Mouse (Mus musculus) hindbrain, embryonic 13.5 days (tissue): Measurements from ENCODE around the gene Tex2. TPM values are rescaled to one million over a fixed set of nuclear protein-coding genes. Genes with fewer than 3 reads are reported as not detected.

ENCODE experiments used
- ATAC-seq: fragments of 200-750 bp; cut with Nextera tagmentation; 2 replicates; pipeline ENCODE4 v1.8.0; 2017; ENCODE audit warnings: moderate TSS enrichment; ENCODE audit not compliant: low FRiP score
- H3K27ac ChIP-seq: fragments of 300-500 bp; sonication (generic); 2 replicates; pipeline ENCODE4 v1.5.1; 2015; ENCODE audit warnings: inconsistent platforms, mild to moderate bottlenecking, moderate library complexity
- H3K27me3 ChIP-seq: fragments of 300-500 bp; sonication (generic); 2 replicates; pipeline ENCODE4 v1.6.1; 2015; ENCODE audit warnings: mild to moderate bottlenecking, inconsistent platforms
- H3K36me3 ChIP-seq: fragments of 300-500 bp; sonication (generic); 2 replicates; pipeline ENCODE4 v1.6.1; 2015; ENCODE audit warnings: mild to moderate bottlenecking, inconsistent platforms
- H3K4me1 ChIP-seq: fragments of 300-500 bp; sonication (generic); replicated peaks from 2 replicates; pipeline ENCODE4 v1.6.1; 2015; ENCODE audit warnings: inconsistent platforms
- H3K4me2 ChIP-seq: fragments of 300-500 bp; sonication (generic); 2 replicates; pipeline ENCODE4 v1.6.1; 2015; ENCODE audit warnings: inconsistent platforms, mild to moderate bottlenecking, moderate library complexity
- H3K4me3 ChIP-seq: fragments of 300-500 bp; sonication (generic); 2 replicates; pipeline ENCODE4 v1.5.1; 2015; ENCODE audit warnings: mild to moderate bottlenecking, inconsistent platforms
- H3K9ac ChIP-seq: fragments of 300-500 bp; sonication (generic); 2 replicates; pipeline ENCODE4 v1.6.1; 2015; ENCODE audit warnings: mild to moderate bottlenecking, inconsistent platforms
- H3K9me3 ChIP-seq: fragments of 300-500 bp; sonication (generic); 2 replicates; pipeline ENCODE4 v1.6.1; 2016; ENCODE audit warnings: inconsistent platforms
- WGBS: fragments of 180-500 bp; shearing (Covaris S2); methylation state at CpG from one replicate; pipeline ENCODE4 v1.1.7; 2015; 5-methylcytosine and 5-hydroxymethylcytosine counted together
- polyA plus RNA-seq: library from polyadenylated mRNA; unstranded; fragments of >200 nt; fragmentation: Nextera tagmentation; extraction: Ambion mirVana; gene quantifications from 2 replicates; pipeline ENCODE4 v1.2.1, GENCODE M21; 2015

Tex2 gene
- polyA plus RNA-seq, 1 experiment from 2014 or later: 21.7 TPM

DNA sequence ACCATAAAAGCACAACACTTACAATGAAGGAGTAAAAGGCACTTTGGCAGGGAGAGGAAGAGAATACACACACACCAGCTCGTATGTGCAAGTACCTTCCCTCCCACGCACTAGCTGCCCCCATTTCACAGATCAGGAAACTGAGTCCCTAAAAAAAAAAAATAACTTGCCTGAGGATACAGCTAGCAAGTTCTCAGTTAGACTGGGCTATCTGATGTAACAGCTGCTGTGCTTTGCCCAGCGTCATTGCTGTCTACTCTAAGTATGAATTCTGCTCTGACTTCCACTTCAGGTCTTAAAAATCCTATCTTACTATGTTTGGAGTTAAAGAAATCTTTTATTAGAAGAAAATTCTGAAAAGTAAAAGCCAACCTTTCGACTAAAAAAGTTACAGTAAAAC, 127.6 kb downstream of the Tex2 start:
- no peak for ATAC-seq
- H3K27me3 ChIP-seq: 0 out of 2 replicates have a peak, but pooled peaks cover 3% of the 10 kb centered on the region
- H3K9ac ChIP-seq: no peak overlapping the region
- H3K4me2 ChIP-seq: no peak overlapping the region
- WGBS: 84% methylated on average over 4 of the region's 4 CpGs
- peaks cover 10% of the 10 kb centered on the region for H3K4me1 ChIP-seq
- H3K36me3 ChIP-seq: no peaks in the 10 kb centered on the region
- no peak overlapping the region for H3K4me3 ChIP-seq
- H3K9me3 ChIP-seq: no peaks in the 10 kb centered on the region
- H3K27ac ChIP-seq: no peak overlapping the region

DNA sequence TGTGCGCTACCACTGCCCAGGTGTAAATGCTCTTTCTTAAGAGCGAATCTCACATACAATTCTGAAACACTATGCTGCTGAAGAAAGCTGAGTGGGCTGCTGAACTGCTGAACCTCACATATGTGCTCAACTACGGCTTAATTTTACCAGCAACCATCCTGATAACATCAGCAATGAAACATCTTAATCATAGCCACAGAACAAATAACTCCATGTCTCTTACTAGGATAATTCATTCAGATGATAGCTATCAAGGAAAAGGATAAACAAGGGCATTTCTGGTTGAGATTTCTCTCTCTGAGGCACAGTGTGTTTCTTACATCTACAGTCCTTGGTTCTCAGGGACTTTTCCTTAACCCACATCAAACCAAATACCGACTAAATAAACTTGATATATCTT, 128.3 kb downstream of the Tex2 start:
- no peak for ATAC-seq
- Histone ChIP-seq H3K27ac (no peak overlapping the region), H3K9ac (no peak overlapping the region), H3K4me2 (no peak overlapping the region), H3K36me3 (no peaks in the 10 kb centered on the region), H3K27me3 (0 out of 2 replicates have a peak, but pooled peaks cover 3% of the 10 kb centered on the region), H3K9me3 (no peaks in the 10 kb centered on the region), H3K4me3 (no peak overlapping the region), H3K4me1 (peaks cover 10% of the 10 kb centered on the region)
- WGBS: 93% methylated on average over 4 of the region's 4 CpGs

DNA sequence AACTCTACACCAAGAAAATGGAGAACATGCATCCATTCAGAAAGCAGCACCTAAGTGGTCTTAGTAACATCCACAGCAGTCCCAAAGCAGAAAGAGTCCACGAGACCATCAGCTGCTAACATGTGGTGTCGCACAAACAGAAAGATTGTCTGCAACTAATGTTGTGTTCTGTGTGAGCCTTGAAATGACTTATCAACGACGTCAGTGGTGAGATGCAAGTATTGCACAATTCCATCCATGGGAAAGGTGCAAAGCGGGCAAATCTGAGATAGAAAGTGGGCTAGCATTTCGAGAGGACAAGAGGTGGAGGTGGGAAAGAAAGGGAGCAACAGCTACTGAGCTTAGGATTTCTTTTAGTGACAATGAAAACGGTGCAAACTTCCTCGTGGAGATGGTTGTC, 130.4 kb downstream of the Tex2 start:
- Histone ChIP-seq H3K27me3 (0 out of 2 replicates have a peak, but pooled peaks cover 3% of the 10 kb centered on the region), H3K9me3 (no peaks in the 10 kb centered on the region), H3K4me3 (no peak overlapping the region), H3K27ac (no peak overlapping the region), H3K9ac (no peak overlapping the region), H3K4me1 (peaks cover 17% of the 10 kb centered on the region), H3K36me3 (no peaks in the 10 kb centered on the region), H3K4me2 (no peak overlapping the region)
- WGBS: 94% methylated on average over 8 of the region's 8 CpGs
- ATAC-seq: no peak

DNA sequence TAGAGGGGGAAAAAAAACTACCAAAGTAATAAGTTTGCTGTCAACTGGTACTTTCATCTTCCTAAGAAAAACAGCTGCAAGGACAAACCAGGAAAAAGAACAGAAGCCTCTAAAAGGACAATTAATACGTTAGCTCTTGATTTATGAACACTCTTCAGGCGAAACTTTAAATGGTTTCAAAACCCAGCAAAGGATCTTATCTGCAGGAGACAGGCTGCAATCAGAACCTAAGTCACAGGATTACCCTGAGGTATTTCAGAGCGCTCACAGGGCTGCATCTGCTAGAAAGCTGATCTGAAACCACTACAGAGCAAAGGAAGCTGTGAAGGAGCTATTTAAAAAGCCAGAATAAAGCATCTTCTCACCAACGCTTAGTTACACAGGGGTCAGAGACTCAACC, 131.6 kb downstream of the Tex2 start:
- Histone ChIP-seq H3K27ac (no peak overlapping the region), H3K9me3 (no peaks in the 10 kb centered on the region), H3K4me3 (no peak overlapping the region), H3K36me3 (no peaks in the 10 kb centered on the region), H3K9ac (no peak overlapping the region), H3K27me3 (0 out of 2 replicates have a peak, but pooled peaks cover 3% of the 10 kb centered on the region), H3K4me1 (peaks cover 14% of the 10 kb centered on the region), H3K4me2 (no peak overlapping the region)
- 80% methylated on average over 4 of the region's 4 CpGs for WGBS
- no peak for ATAC-seq

DNA sequence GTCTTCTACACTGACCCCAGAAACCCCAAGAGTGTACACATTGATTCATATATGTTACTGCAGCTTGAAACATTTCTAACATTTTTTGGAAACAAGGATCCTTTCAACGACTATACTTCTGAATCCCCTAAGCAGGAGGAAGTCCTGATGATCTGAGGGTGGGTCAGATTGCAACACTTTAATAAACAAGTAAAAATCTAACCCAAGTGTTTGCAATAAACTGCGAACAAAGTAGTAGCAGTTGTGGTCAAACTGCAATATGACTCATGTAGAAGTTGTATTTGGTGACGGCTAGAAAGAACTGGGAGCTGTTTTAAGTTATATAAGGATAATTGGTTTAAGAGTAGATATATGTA, 132.7 kb downstream of the Tex2 start:
- H3K4me3 ChIP-seq: no peak overlapping the region
- ATAC-seq: no peak
- 0 out of 2 replicates have a peak, but pooled peaks cover 1% of the 10 kb centered on the region for H3K27me3 ChIP-seq
- WGBS: 93% methylated on average over 3 of the region's 3 CpGs
- H3K4me2 ChIP-seq: no peak overlapping the region
- no peaks in the 10 kb centered on the region for H3K36me3 ChIP-seq
- no peak overlapping the region for H3K27ac ChIP-seq
- H3K9ac ChIP-seq: no peak overlapping the region
- H3K4me1 ChIP-seq: peaks cover 7% of the 10 kb centered on the region; the same call in 1 of the 2 replicates
- H3K9me3 ChIP-seq: no peaks in the 10 kb centered on the region

DNA sequence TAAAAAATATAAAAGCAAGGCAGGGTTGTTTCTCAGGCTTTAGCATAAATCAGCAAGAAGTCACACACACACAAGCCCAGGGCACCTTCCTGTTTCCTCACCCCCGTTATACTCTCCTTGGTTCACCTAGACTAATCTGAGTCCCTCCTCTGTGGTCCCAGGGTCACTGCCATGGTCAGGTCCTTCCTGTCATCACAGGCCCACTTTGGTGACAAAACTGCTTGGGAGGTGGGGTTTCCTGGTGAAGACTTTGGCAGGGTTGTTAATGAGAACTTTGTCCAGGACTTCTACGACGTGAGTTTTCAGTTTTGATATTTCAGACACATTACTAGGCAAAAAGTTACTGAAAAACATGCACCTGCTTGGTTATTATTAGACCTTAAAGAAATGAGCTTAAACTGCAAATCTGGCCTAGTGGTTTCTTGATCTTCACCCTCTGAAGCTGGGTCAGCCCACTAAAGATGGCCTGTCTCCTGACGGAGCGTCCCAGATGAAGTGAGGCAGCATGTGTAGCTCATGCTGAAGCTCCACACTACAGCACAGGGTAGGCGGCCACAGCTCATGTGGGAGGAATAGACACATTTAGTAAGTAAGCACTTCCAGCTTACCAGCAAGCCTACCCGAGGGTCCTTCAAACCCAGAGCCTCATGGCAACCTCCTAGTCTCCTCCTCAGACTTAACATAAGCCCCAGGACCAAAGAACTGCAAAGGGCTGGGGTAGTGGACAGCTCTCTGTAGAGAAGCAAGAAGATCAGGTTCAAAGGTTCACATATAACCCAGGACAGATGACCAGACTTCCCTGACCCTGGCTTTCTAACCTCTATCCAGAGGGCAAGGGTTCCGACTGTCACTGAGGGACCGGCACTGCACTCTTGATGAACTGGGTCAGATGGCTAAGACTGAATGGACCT, 133.3 kb downstream of the Tex2 start:
- H3K27ac ChIP-seq: no peak overlapping the region
- no peaks in the 10 kb centered on the region for H3K36me3 ChIP-seq
- no peak for ATAC-seq
- WGBS: 88% methylated on average over 9 of the region's 9 CpGs
- no peak overlapping the region for H3K9ac ChIP-seq
- H3K9me3 ChIP-seq: no peaks in the 10 kb centered on the region
- H3K27me3 ChIP-seq: no peaks in the 10 kb centered on the region
- no peak overlapping the region for H3K4me2 ChIP-seq
- peaks cover 7% of the 10 kb centered on the region; the same call in 1 of the 2 replicates for H3K4me1 ChIP-seq
- H3K4me3 ChIP-seq: no peak overlapping the region

DNA sequence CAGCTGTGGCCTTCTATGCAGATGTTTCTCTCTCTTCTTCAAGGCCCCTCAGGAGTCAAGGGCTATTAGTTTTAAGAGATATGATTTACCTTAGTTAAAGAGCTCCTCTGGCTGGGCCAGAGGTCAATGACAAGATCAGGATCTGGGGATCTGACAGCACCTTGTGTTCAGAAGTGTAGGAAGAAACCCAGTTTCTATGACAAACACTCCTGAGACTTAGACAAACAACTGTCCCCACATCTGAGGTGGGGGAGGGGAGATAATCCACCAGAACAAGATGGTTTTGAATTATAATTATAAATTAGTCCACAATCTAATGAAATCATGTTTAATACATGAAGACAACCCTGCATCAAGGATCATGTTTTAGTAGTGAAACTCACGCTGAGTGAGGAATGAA, 134.5 kb downstream of the Tex2 start:
- WGBS: 30% methylated on average over 1 of the region's 1 CpGs
- Histone ChIP-seq H3K9ac (no peak overlapping the region), H3K4me2 (no peak overlapping the region), H3K27ac (no peak overlapping the region), H3K4me1 (peaks cover 7% of the 10 kb centered on the region; the same call in 1 of the 2 replicates), H3K9me3 (no peaks in the 10 kb centered on the region), H3K4me3 (no peak overlapping the region), H3K36me3 (no peaks in the 10 kb centered on the region), H3K27me3 (no peaks in the 10 kb centered on the region)
- ATAC-seq: no peak

DNA sequence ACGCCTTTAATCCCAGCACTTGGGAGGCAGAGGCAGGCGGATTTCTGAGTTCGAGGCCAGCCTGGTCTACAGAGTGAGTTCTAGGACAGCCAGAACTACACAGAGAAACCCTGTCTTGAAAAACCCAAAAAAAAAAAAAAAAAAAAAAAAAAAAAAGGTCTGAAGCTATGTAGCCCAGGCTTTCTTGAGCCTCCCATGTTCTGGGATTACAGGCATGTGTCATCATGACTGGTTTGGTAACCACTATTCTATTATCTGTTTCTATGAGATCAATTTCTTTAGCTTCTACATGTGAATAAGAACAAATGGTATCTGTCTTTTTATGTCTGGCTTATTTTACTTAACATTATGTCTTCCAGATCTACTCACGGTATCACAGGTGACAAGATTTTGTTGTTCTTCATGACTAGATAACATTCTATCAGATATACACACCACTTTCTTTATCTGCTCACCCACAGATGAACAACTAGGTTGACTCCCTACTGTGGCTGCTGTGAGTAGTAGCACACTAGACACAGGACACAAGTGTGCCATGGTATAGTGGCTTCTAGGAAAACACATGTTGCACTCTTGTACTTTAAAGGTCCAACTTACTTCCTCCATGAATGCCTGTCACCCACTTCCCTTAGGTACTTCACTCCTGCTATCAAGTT, 135.6 kb downstream of the Tex2 start:
- Histone ChIP-seq H3K27me3 (no peaks in the 10 kb centered on the region), H3K4me1 (peaks cover 7% of the 10 kb centered on the region; the same call in 1 of the 2 replicates), H3K9ac (no peak overlapping the region), H3K9me3 (no peaks in the 10 kb centered on the region), H3K36me3 (no peaks in the 10 kb centered on the region), H3K4me2 (no peak overlapping the region), H3K4me3 (no peak overlapping the region), H3K27ac (no peak overlapping the region)
- WGBS: 95% methylated on average over 4 of the region's 4 CpGs
- no peak for ATAC-seq

DNA sequence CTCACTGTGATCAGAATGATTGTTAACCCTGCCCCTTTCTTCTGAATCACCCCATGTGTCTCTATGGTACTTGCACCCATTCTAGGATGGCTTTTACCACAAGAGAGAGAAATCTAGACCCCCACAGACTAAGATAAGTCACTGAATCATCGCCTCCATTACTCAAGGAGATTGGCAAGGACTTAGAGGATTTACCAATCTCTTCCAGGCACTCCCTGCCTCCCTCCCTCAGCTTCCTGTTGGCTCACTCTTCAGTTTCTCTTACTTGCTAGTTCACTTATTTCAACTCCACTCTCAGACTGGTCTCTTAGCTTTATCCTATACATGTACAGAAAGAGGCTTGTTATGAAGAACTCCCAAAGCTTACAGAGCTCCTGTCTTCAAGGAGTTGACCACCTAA, 137.9 kb downstream of the Tex2 start:
- no peaks in the 10 kb centered on the region for H3K9me3 ChIP-seq
- H3K4me3 ChIP-seq: no peak overlapping the region
- no peak overlapping the region for H3K27ac ChIP-seq
- H3K9ac ChIP-seq: no peak overlapping the region
- H3K36me3 ChIP-seq: no peaks in the 10 kb centered on the region
- H3K4me2 ChIP-seq: no peak overlapping the region
- H3K4me1 ChIP-seq: peaks cover 9% of the 10 kb centered on the region; the same call in 1 of the 2 replicates
- ATAC-seq: no peak
- no peaks in the 10 kb centered on the region for H3K27me3 ChIP-seq
- 100% methylated on average over 1 of the region's 1 CpGs for WGBS

DNA sequence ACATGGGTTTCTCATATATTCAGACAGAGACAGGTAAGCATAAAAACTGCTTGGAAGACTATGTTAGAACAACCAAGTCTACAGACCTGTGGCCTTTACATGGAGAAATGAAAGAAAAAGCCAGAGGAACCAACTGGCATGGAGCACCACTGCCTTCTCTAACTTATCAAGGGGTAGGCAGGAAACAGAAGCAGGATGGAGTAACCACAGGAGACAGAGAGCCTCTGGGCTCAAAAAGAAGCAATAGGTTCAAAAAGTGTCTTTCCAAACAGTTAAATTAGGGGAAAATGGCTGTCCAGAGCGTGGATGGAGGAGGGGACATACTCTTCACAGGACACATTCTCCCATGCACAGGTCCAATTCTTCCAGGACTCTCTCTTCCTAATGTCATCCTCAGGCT, 141.6 kb downstream of the Tex2 start:
- no peak overlapping the region for H3K27ac ChIP-seq
- 0 out of 2 replicates have a peak, but pooled peaks cover 3% of the 10 kb centered on the region for H3K4me1 ChIP-seq
- no peaks in the 10 kb centered on the region for H3K27me3 ChIP-seq
- no peak overlapping the region for H3K4me3 ChIP-seq
- H3K36me3 ChIP-seq: no peaks in the 10 kb centered on the region
- no peak overlapping the region for H3K9ac ChIP-seq
- H3K9me3 ChIP-seq: no peaks in the 10 kb centered on the region
- H3K4me2 ChIP-seq: no peak overlapping the region
- ATAC-seq: no peak
- 89% methylated on average over 1 of the region's 1 CpGs for WGBS

DNA sequence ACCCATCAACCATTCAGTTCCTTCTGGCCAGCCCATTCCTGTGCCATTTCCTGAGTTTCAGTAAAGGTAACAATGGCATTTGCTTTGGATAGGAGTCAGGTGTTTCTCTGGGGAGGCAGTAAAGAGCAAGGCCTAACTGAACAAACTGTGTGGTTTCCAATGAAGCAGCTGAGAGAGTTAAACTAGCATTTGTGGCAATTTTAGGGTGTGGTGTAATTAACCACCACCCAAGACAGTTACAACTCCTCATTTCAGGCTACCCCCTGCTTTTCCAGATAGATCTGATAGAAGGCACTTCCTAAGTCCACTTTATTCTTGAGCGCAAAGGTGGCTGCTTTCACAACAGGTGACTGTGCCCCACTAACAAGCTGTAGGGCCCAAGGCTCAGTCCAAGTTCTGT, 144.7 kb downstream of the Tex2 start:
- Histone ChIP-seq H3K4me2 (no peak overlapping the region), H3K9ac (no peak overlapping the region), H3K27ac (no peak overlapping the region), H3K4me1 (peaks cover 3% of the 10 kb centered on the region; the same call in 1 of the 2 replicates), H3K27me3 (no peaks in the 10 kb centered on the region), H3K4me3 (no peak overlapping the region), H3K9me3 (no peaks in the 10 kb centered on the region), H3K36me3 (no peaks in the 10 kb centered on the region)
- ATAC-seq: no peak
- 97% methylated on average over 1 of the region's 1 CpGs for WGBS

DNA sequence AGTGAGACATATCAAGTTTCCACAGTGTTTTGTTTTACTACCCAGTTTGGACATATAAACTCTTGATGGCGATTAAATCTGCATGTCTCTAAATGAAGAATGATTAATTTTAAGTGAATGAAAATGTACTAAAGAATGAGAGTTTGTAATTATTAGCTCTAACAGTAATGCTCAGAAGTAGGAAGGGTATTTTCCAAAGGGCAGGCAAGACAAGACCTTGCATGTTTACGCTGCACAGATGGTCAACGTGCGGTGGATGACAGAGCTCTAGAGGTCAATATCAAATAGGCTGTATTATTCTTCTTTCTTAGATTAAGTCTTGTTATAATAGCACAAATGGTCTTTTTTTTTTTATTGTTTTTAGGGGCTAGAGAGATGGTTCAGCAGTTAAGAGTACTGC, 147.3 kb downstream of the Tex2 start:
- Histone ChIP-seq H3K4me3 (no peak overlapping the region), H3K9ac (no peak overlapping the region), H3K27ac (no peak overlapping the region), H3K9me3 (no peaks in the 10 kb centered on the region), H3K27me3 (no peaks in the 10 kb centered on the region), H3K4me1 (no peaks in the 10 kb centered on the region; the same call in 1 of the 2 replicates), H3K4me2 (no peak overlapping the region), H3K36me3 (no peaks in the 10 kb centered on the region)
- WGBS: 92% methylated on average over 4 of the region's 4 CpGs
- no peak for ATAC-seq
